Mouse (Mus musculus): ENCODE data around the gene Grik5.

DNA sequence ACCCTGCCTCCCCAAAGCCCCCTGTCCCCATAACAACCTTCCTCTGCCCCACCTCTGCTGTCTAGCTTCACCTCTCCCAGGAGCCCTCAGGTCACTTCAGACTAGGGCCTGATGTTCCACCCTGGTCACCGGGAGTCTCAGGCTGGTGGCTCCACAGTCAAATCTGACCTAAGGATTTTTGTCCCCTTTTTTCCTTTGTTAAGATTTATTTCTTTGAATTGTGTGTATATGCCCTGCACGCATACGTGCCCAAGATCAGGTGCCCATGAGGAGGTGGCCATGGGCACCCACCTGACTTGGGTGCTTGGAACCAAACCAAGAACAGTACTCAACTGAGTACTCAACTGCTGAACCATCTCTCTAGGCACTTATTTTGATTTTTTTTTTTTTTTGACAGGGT, 101.8 kb downstream of the Grik5 start:
- TF ChIP-seq CTCF (IDR thresholded peaks at IDR 0.05; ENCODE audit: low read depth, low read length) (no peak), POLR2A (IDR thresholded peaks at IDR 0.05; ENCODE audit: borderline replicate concordance, low read depth, low read length) (no peak)

Data from bone marrow macrophage, adult 2 months (primary cell).